Mouse (Mus musculus) C2C12 (cell line): Measurements from ENCODE around the gene Kalrn. TPM values are rescaled to one million over a fixed set of nuclear protein-coding genes. Genes with fewer than 3 reads are reported as not detected.

Experiments
- H3K27me3 ChIP-seq: one replicate; pipeline ENCODE4 v1.6.1; 2011; ENCODE audit not compliant: control insufficient read depth, insufficient read depth, insufficient read length
- H3K36me3 ChIP-seq: one replicate; pipeline ENCODE4 v1.6.1; 2011; ENCODE audit not compliant: control insufficient read depth, insufficient read depth
- H3K4me3 ChIP-seq: one replicate; pipeline ENCODE4 v1.5.1; 2011; ENCODE audit warnings: mild to moderate bottlenecking, control low read depth; ENCODE audit not compliant: poor library complexity, insufficient read depth, severe bottlenecking
- H3K79me2 ChIP-seq: one replicate; pipeline ENCODE4 v1.6.1; 2011; ENCODE audit not compliant: control insufficient read depth, insufficient read depth
- H3K79me3 ChIP-seq: one replicate; pipeline ENCODE4 v1.6.1; 2011; ENCODE audit warnings: low read depth, control low read depth
- H3ac ChIP-seq: one replicate; pipeline ENCODE3; 2011; ENCODE audit warnings: low read depth; ENCODE audit not compliant: control insufficient read depth, insufficient read length
- CEBPB ChIP-seq: IDR thresholded peaks from one replicate; pipeline ENCODE4 v1.6.1; 2011; ENCODE audit warnings: low read depth, mild to moderate bottlenecking, control low read depth, moderate library complexity
- CTCF ChIP-seq: IDR thresholded peaks from one replicate; pipeline ENCODE4 v1.5.1; 2011; ENCODE audit not compliant: control insufficient read depth, insufficient read depth, insufficient read length
- FOSL1 ChIP-seq: IDR thresholded peaks from one replicate; pipeline ENCODE4 v1.8.0; 2011; ENCODE audit warnings: mild to moderate bottlenecking, low read length; ENCODE audit not compliant: poor library complexity, insufficient read depth, severe bottlenecking
- MAX ChIP-seq: IDR thresholded peaks from one replicate; pipeline ENCODE4 v1.6.1; 2011; ENCODE audit warnings: mild to moderate bottlenecking, control low read depth
- MYOD1 ChIP-seq: IDR thresholded peaks from one replicate; pipeline ENCODE4 v1.6.1; 2011; ENCODE audit warnings: low read depth; ENCODE audit not compliant: control insufficient read depth, insufficient read length
- MYOG ChIP-seq: IDR thresholded peaks from one replicate; pipeline ENCODE4 v1.6.1; 2011; ENCODE audit not compliant: control insufficient read depth, insufficient read length; ENCODE audit errors: extremely low read depth
- USF1 ChIP-seq: IDR thresholded peaks from one replicate; pipeline ENCODE4 v1.6.1; 2011; ENCODE audit warnings: low read depth, mild to moderate bottlenecking, control low read depth, moderate library complexity
- polyA plus RNA-seq: library from polyadenylated mRNA; unstranded; fragments of >200 nt; fragmentation: generic; extraction: Trizol; gene quantifications from one replicate; pipeline ENCODE4 v1.2.1, GENCODE M21; 2012; ENCODE audit warnings: missing spikeins

The Kalrn gene
- polyA plus RNA-seq, 1 experiment: 8.6 TPM

- Histone ChIP-seq H3K36me3 (no peaks in the 10 kb centered on the region), H3K79me2 (no peaks in the 10 kb centered on the region)
- TF ChIP-seq USF1: peak; percentile 68
- no peak for TF ChIP-seq CTCF
These were observed 483.7 kb downstream of the Kalrn start for GRCm38 (mm10) chr16:34089528-34090095.

GRCm38 (mm10) chr16:34089022-34089421 lies 484.3 kb downstream of the Kalrn start:
- Histone ChIP-seq H3K36me3 (no peaks in the 10 kb centered on the region), H3ac (no peak overlapping the region), H3K27me3 (no peaks in the 10 kb centered on the region), H3K79me2 (no peaks in the 10 kb centered on the region), H3K79me3 (no peaks in the 10 kb centered on the region), H3K4me3 (no peak overlapping the region)
- no peak for TF ChIP-seq FOSL1
- peak; percentile 74 for TF ChIP-seq CEBPB
- no peak for TF ChIP-seq MAX
- TF ChIP-seq USF1: no peak
- no peak for TF ChIP-seq CTCF
- TF ChIP-seq MYOD1: no peak

More at GRCm38 (mm10) chr16:34089528-34090095, 483.7 kb downstream of the Kalrn start:
- no peaks in the 10 kb centered on the region for H3K79me3 ChIP-seq
- no peaks in the 10 kb centered on the region for H3K27me3 ChIP-seq
- no peak overlapping the region for H3K4me3 ChIP-seq
- no peak overlapping the region for H3ac ChIP-seq

DNA sequence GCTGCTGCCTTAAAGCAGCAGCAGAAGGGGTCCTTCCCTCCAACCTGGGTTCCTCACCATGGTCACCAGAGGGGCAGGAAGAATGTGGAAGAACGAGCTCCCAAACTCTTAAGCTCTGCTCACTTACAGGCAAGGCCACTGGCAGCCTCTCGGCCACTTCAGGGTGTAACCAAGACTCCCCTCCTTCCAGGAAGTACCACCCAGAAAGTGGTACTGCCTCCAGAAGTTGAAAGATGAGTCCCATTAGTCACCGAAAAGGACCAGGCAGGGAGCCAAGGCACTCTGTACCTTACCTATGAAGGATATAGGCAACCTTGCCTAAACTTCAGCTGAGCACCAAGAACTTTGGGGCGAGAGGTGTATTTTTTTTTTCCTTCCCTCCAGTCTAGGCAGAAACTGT lies 485.0 kb downstream of the Kalrn start:
- no peak for TF ChIP-seq MAX
- no peak for TF ChIP-seq FOSL1
- TF ChIP-seq MYOG: no peak
- TF ChIP-seq MYOD1: no peak
- no peak for TF ChIP-seq USF1
- no peak for TF ChIP-seq CEBPB
- TF ChIP-seq CTCF: no peak
- no peaks in the 10 kb centered on the region for H3K36me3 ChIP-seq
- no peaks in the 10 kb centered on the region for H3K27me3 ChIP-seq
- H3K79me2 ChIP-seq: no peaks in the 10 kb centered on the region
- H3K4me3 ChIP-seq: no peak overlapping the region
- no peak overlapping the region for H3ac ChIP-seq
- H3K79me3 ChIP-seq: no peaks in the 10 kb centered on the region

GRCm38 (mm10) chr16:34084135-34084920 lies 489.0 kb downstream of the Kalrn start:
- no peaks in the 10 kb centered on the region for H3K27me3 ChIP-seq
- H3K79me3 ChIP-seq: no peaks in the 10 kb centered on the region
- TF ChIP-seq MAX (no peak), CEBPB (no peak), CTCF (no peak), MYOG (no peak), MYOD1 (no peak)
- no peak overlapping the region for H3ac ChIP-seq
- no peaks in the 10 kb centered on the region for H3K79me2 ChIP-seq
- H3K4me3 ChIP-seq: no peak overlapping the region
- H3K36me3 ChIP-seq: no peaks in the 10 kb centered on the region

- Histone ChIP-seq H3K79me3 (no peaks in the 10 kb centered on the region), H3K36me3 (no peaks in the 10 kb centered on the region), H3K79me2 (no peaks in the 10 kb centered on the region), H3K27me3 (no peaks in the 10 kb centered on the region), H3ac (no peak overlapping the region), H3K4me3 (no peak overlapping the region)
- TF ChIP-seq FOSL1: no peak
- no peak for TF ChIP-seq MYOG
- TF ChIP-seq MYOD1: no peak
- TF ChIP-seq CEBPB: no peak
- TF ChIP-seq CTCF: no peak
- TF ChIP-seq USF1: no peak
- TF ChIP-seq MAX: no peak
These were observed 490.6 kb downstream of the Kalrn start for GRCm38 (mm10) chr16:34082494-34083469.
